Mouse (Mus musculus) kidney, postnatal 36 days (tissue): ENCODE measurements around the gene Lat2.

ENCODE experiments used
- DNase-seq, 2 experiments: peaks; one replicate each; pipeline ENCODE4 v3.0.0; 2021 to 2022; ENCODE audit warnings: mixed read lengths in 2 of 2

The Lat2 gene

GRCm38 (mm10) chr5:134611810-134612521, 2.9 kb downstream of the Lat2 start:
- DNase-seq = no peak

- no peak for DNase-seq
Observed at GRCm38 (mm10) chr5:134609916-134610643, 4.7 kb downstream of the Lat2 start.

GRCm38 (mm10) chr5:134607121-134607520, 7.7 kb downstream of the Lat2 start:
- DNase-seq = no peak

DNA sequence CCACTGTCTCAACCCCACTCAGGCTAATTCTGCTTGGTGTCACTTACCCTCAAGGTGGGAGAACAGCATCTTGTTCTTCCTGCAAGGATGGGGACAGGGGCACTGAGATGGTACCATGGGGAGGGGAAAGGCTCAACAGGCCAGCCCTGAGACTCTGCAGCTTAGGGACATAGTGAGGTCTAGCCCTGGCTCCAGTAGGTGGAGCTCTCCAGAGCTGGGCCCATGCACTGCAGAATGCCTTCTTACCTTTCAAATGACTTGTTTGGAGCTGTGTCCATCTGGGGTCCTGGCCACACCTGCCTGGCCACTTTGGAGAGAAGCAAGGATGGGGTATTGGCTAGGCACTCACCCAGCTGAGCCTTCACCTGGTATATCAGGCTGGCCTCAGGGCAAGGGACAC, 8.5 kb downstream of the Lat2 start:
- no peak for DNase-seq

DNA sequence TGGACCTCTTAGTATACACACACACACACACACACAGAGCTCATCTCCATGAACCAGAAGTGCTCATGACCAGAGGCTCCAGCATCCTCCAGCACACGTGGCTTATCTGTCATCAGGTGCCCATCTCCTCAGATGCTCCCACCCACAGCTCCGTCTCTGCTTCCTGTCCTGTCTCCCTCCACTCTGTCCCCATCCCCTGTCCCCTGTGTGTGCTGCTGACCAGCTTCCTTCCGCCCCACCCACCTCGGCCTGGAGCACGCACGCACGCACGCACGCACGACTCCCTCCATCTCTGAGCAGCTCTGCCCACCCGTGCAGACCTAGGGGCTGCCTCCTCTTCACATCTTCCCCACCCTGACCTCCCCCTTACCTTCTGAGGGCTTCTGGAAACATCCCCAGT, 10.4 kb downstream of the Lat2 start:
- no peak for DNase-seq

- DNase-seq = no peak
Observed at GRCm38 (mm10) chr5:134597711-134598110, 17.1 kb downstream of the Lat2 start.

GRCm38 (mm10) chr5:134593093-134593492, 21.7 kb downstream of the Lat2 start:
- DNase-seq = no peak

GRCm38 (mm10) chr5:134592026-134592581, 22.7 kb downstream of the Lat2 start:
- DNase-seq = peak; percentile 55 to 71

- DNase-seq = no peak
Observed at GRCm38 (mm10) chr5:134589900-134590299, 24.9 kb downstream of the Lat2 start.

- no peak for DNase-seq
Observed at GRCm38 (mm10) chr5:134584798-134585197, 30.0 kb downstream of the Lat2 start.

GRCm38 (mm10) chr5:134583884-134584213, 31.0 kb downstream of the Lat2 start:
- no peak for DNase-seq

DNA sequence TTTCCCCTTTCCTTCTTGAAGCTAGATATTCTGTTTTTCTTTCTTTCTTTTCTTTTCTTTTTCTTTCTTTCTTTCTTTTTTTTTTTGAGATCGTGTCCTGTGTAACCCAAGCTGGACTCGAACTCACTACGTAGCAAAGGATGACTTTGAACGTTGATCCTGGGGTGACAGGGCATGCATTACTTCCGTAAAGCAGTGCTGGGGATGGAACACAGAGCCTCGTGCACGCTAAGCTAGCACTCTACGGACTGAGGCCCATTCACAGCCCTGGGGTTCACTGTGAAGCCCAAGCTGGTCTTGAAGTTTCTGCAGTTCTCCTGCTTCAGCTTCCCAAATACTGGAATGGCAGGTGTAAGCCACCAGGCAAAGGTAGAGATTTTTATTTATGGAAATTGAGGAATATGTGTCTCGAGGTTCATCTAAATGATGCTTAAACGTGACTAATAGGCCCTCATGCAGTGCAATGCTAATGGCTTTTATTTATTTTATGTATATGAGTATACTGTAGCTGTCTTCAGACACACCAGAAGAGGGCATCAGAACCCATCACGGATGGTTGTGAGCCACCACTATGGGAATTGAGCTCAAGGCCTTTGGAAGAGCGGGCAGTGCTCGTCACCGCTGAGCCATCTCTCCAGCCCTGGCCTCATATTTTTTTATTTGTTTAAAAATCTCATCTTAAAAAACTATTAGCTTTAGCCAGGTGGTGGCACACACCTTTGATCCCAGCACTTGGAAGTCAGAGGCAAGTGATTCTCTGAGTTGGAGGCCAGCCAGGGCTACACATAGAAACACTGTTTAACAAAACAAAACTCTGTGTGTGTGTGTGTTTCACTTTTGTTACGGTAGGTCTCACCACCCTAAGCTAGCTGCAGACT, 31.6 kb downstream of the Lat2 start:
- DNase-seq = peak in 1 of 2 experiments; percentile 64

DNA sequence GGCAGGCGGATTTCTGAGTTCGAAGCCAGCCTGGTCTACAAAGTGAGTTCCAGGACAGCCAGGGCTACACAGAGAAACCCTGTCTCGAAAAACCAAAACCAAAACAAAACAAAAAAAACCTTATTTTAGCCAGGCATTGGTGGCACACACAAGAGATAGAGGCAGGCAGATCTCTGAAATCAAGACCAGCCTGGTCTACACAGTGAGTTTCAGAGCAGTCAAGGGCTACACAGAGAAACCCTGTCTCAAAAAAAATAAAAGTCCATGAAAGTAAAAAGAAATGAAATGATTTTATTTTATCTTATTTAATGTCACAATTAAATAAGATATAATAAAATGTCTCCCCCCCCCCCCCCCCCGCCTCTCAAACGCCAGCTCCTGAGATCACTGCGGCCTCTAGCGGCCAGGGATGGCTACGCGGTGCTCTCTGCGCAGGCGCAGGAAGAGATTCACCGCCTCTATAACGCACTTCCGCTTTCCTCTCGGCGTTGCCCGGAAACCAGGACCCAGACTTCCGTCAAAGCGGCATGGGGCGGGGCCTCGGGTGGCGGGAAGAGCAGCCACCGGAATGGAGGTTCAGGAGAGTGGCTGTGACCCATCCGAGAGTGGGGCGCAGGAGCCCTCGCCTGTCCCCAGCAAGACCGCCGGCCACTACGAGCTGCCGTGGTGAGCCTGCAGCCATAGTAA, 32.5 kb downstream of the Lat2 start:
- peak; percentile 97 to 99 for DNase-seq

GRCm38 (mm10) chr5:134581146-134581545, 33.7 kb downstream of the Lat2 start, which contains the start of gene Rfc2:
Gene Rfc2 (plus strand): TSS chr5:134581366.
- peak; percentile 54 to 69 for DNase-seq

- DNase-seq = no peak
Observed at GRCm38 (mm10) chr5:134579135-134579534, 35.7 kb downstream of the Lat2 start.

GRCm38 (mm10) chr5:134577534-134577933, 37.3 kb downstream of the Lat2 start:
- no peak for DNase-seq

DNA sequence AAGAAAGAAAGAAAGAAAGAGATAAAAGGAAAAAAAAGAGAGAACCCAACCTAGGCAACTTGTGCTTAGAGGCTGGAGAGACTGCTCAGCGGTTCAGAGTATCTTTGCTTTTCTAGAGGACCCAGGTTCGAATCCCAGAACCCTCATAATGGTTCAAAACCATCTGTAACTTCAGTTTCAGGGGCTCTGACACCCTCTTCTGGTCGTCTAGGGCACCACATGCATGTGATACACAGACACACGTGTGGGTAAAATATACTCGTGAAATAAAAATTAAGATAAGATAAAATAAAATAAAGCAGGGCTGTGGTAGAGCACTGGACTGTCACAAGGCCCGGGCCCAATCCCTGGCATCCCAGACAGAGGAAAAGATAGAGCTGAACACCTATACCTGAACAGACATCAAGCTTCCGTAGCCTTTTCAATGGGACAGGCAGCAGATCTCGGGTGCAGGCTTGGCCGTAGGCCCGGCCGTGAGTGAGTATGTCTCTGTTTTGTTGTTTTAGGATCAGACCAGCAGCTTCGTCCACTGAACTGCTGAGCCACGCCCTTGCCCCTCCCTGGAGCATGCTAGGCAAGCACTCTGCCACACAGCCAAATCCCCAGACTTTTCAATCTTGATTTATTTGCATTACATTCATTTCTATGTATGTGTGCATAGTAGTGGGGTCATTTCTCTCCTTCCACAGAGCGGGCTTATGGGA, 38.2 kb downstream of the Lat2 start:
- peak in 1 of 2 experiments; percentile 30 for DNase-seq

- no peak for DNase-seq
Observed at GRCm38 (mm10) chr5:134575833-134576232, 39.0 kb downstream of the Lat2 start.

DNA sequence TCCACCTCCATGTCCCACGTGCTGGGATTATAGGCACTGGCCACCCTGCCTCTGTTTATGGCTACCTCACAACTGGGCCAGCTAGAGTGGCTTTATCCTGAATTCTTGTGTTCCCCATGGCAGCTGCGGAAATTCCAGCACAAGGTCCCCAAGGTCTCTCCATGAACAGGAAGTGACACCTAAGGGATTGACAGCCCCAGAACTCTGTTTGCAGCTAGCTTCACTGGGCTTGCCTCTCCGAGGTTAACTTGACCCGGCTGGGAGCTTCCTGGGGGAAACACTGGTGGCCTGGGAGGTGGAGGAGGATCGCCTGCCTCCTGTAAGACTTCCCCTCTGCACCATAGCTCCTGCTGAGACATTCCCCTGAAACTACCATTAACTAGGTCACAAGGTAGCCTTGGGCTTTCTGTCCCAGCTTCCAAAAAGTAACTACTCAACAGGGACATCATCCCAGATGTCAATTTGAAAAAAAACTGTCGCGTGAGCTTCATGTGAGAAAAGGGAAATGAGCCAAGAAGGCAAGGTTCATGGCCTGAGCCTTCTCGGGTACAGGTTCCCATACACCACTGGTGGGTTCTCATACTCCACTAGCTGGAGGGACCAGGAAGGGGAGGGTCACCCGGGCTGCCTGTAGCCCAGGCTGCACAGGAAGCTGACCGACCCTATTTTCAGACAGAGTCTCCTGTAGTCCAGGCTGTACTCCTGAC, 42.2 kb downstream of the Lat2 start:
- DNase-seq = peak; percentile 53 to 66

GRCm38 (mm10) chr5:134571730-134572507, 42.9 kb downstream of the Lat2 start:
- peak; percentile 78 to 83 for DNase-seq
